Mouse (Mus musculus) retina, postnatal 7 days (tissue): ENCODE data around the gene Wdhd1.

ENCODE experiments used
- DNase-seq: peaks from one replicate; pipeline ENCODE4 v3.0.0-alpha.2; 2012; ENCODE audit warnings: low read depth, low spot score

Wdhd1 gene

GRCm38 (mm10) chr14:47221567-47221966 is 55.1 kb downstream of the Wdhd1 start:
- no peak for DNase-seq

GRCm38 (mm10) chr14:47220231-47221025 is 56.2 kb downstream of the Wdhd1 start:
- DNase-seq: no peak

- no peak for DNase-seq
These were observed 57.7 kb downstream of the Wdhd1 start for GRCm38 (mm10) chr14:47218766-47219606.

GRCm38 (mm10) chr14:47216541-47216940 is 60.1 kb downstream of the Wdhd1 start:
- no peak for DNase-seq

GRCm38 (mm10) chr14:47214367-47214766 is 62.3 kb downstream of the Wdhd1 start:
- DNase-seq: no peak

GRCm38 (mm10) chr14:47213305-47213704 is 63.4 kb downstream of the Wdhd1 start:
- no peak for DNase-seq

GRCm38 (mm10) chr14:47209669-47210164 is 66.9 kb downstream of the Wdhd1 start:
- no peak for DNase-seq

- DNase-seq: no peak
These were observed 67.8 kb downstream of the Wdhd1 start for GRCm38 (mm10) chr14:47208564-47209493.

- no peak for DNase-seq
These were observed 70.1 kb downstream of the Wdhd1 start for GRCm38 (mm10) chr14:47206601-47207000.

- DNase-seq: no peak
These were observed 71.2 kb downstream of the Wdhd1 start for GRCm38 (mm10) chr14:47205270-47205972.

- no peak for DNase-seq
These were observed 79.3 kb downstream of the Wdhd1 start for GRCm38 (mm10) chr14:47197340-47197739.

- no peak for DNase-seq
These were observed 79.9 kb downstream of the Wdhd1 start for GRCm38 (mm10) chr14:47196711-47197110.

- no peak for DNase-seq
These were observed 82.6 kb downstream of the Wdhd1 start for GRCm38 (mm10) chr14:47194096-47194495.

- no peak for DNase-seq
These were observed 83.2 kb downstream of the Wdhd1 start for GRCm38 (mm10) chr14:47193506-47193905.

GRCm38 (mm10) chr14:47191861-47192260 is 84.8 kb downstream of the Wdhd1 start:
- DNase-seq: no peak
